Mouse (Mus musculus): ENCODE results near the gene Car14.

GRCm38 (mm10) chr3:95851317-95851716 is 53.2 kb downstream of the Car14 start:
- TF ChIP-seq CTCF (IDR thresholded peaks at IDR 0.05; ENCODE audit: borderline replicate concordance, insufficient read depth, low read depth, low read length), result no peak
- no peak for TF ChIP-seq POLR2A (IDR thresholded peaks at IDR 0.05; ENCODE audit: borderline replicate concordance, insufficient read depth, low read length)
